Mouse (Mus musculus): ENCODE measurements around the gene Alkbh6. TPM values are rescaled to one million over a fixed set of nuclear protein-coding genes. Genes with fewer than 3 reads are reported as not detected.

Alkbh6 gene
- polyA plus RNA-seq, 1 experiment from 2014 or later, result 135 TPM

DNA sequence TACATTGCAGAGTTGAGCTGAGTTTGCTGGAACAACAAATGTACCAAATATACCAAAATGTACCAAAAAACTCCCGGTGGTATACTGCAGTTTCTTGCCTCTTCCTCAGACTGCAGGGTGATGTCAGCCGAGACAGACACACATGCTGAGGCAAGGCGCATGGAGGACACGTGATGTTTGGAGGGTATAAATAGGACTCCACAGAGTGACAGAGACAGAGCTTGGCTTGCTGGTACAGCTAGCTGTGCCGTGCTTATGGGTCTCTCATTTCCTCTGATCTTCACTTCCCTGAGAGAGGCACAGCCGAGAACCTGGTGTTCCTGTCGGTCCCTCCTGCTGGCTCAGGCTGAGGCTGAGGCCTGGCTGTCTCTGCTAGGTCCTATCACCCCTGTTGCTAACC is 25.8 kb upstream of the Alkbh6 start:
- no peak overlapping the region for H3K4me3 ChIP-seq
- H3K4me2 ChIP-seq, result no peak overlapping the region
- 78% methylated on average over 7 of the region's 7 CpGs for WGBS
- peaks cover 13% of the 10 kb centered on the region for H3K4me1 ChIP-seq
- H3K9me3 ChIP-seq, result no peaks in the 10 kb centered on the region
- H3K27ac ChIP-seq, result no peak overlapping the region
- no peaks in the 10 kb centered on the region for H3K36me3 ChIP-seq (replicated peaks)
- H3K9ac ChIP-seq, result no peak overlapping the region
- ATAC-seq (replicated peaks), result no peak
- no peaks in the 10 kb centered on the region for H3K27me3 ChIP-seq (replicated peaks)

- H3K36me3 ChIP-seq (replicated peaks), result no peaks in the 10 kb centered on the region
- no peak overlapping the region for H3K4me3 ChIP-seq
- ATAC-seq (replicated peaks), result no peak
- no peak overlapping the region for H3K9ac ChIP-seq
- H3K9me3 ChIP-seq, result no peaks in the 10 kb centered on the region
- 60% methylated on average over 8 of the region's 8 CpGs for WGBS
- no peak overlapping the region for H3K27ac ChIP-seq
- no peaks in the 10 kb centered on the region for H3K27me3 ChIP-seq (replicated peaks)
- H3K4me2 ChIP-seq, result no peak overlapping the region
- peaks cover 6% of the 10 kb centered on the region; the same call in 1 of the 2 replicates for H3K4me1 ChIP-seq
Observed at GRCm38 (mm10) chr7:30286701-30287410, 21.7 kb upstream of the Alkbh6 start.

DNA sequence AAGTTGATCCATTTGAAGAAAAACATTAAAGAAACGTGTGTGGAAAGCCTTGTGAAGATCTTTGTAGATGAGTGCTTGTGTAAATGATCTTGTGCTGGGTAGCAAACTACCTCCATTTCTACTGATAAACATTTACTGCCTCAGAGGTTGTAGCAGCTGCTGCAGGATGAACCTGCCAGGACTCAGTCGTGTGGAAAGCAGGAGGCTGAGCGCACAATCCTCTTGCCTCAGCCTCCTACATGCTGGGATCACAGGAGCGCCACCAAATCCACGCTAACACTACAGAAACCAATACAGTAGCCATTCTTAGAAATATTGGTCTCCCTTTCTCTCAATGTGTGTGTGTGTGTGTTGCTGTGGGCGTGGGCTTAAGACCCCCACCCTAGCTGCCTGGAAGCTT is 20.5 kb upstream of the Alkbh6 start:
- WGBS, result 62% methylated on average over 6 of the region's 6 CpGs
- no peak overlapping the region for H3K27ac ChIP-seq
- H3K4me2 ChIP-seq, result no peak overlapping the region
- H3K36me3 ChIP-seq (replicated peaks), result no peaks in the 10 kb centered on the region
- no peaks in the 10 kb centered on the region for H3K9me3 ChIP-seq
- H3K9ac ChIP-seq, result no peak overlapping the region
- H3K27me3 ChIP-seq (replicated peaks), result no peaks in the 10 kb centered on the region
- peaks cover 16% of the 10 kb centered on the region for H3K4me1 ChIP-seq
- no peak for ATAC-seq (replicated peaks)
- H3K4me3 ChIP-seq, result no peak overlapping the region

DNA sequence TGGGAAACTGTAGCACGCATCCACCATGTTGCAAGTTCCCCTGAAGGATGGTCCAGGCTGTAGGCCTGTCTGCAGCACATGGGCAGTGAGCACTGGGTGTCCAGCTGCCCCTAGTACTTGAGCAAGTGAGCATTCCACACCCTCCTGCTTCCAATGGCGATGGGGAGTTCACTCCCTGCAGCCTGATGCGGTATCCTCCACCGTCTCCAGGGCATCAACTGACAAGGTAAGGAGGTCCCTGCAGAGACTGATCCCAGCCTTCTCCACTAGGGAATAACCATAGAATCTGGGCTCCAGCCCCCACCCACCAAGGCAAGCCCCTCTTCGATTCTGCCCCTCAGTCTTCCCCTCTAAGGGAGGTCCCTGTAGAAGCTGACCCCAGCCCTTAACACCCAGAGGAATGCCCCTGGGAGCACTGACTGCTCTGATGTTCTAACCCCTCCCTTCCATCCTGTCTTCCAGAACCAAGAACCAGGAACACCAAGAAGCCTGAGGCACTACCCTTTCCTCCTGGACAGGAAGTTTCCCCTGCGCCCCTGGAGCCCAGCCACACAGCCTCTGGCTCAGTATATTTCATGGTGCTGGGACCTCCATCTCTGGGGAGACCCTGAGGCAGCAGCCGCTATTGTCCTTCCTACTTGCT is 19.3 kb upstream of the Alkbh6 start:
- Histone ChIP-seq H3K27ac (no peak overlapping the region), H3K9me3 (no peaks in the 10 kb centered on the region), H3K36me3 (replicated peaks) (no peaks in the 10 kb centered on the region), H3K27me3 (replicated peaks) (no peaks in the 10 kb centered on the region), H3K4me3 (no peak overlapping the region), H3K4me1 (peaks cover 26% of the 10 kb centered on the region), H3K9ac (no peak overlapping the region), H3K4me2 (no peak overlapping the region)
- 71% methylated on average over 7 of the region's 7 CpGs for WGBS
- no peak for ATAC-seq (replicated peaks)

GRCm38 (mm10) chr7:30289714-30290399 is 18.7 kb upstream of the Alkbh6 start:
- no peak for ATAC-seq (replicated peaks)
- H3K9ac ChIP-seq, result no peak overlapping the region

GRCm38 (mm10) chr7:30291215-30292131 is 17.0 kb upstream of the Alkbh6 start, which contains the start of gene Clip3:
TSS of gene Clip3 (plus strand) at chr7:30291728.
- peak within 1 kb of the TSS; percentile 97 for H3K9ac ChIP-seq
- peaks cover 38% of the 10 kb centered on the region for H3K4me1 ChIP-seq
- H3K4me3 ChIP-seq, result peak within 1 kb of the TSS; percentile 74
- no peaks in the 10 kb centered on the region for H3K9me3 ChIP-seq
- no peaks in the 10 kb centered on the region for H3K27me3 ChIP-seq (replicated peaks)
- ATAC-seq (replicated peaks), result peak; percentile 77
- H3K4me2 ChIP-seq, result peak within 1 kb of the TSS; percentile 81
- 6% methylated on average over 35 of the region's 35 CpGs for WGBS
- peak within 1 kb of the TSS; percentile 85 for H3K27ac ChIP-seq
- peaks cover 10% of the 10 kb centered on the region for H3K36me3 ChIP-seq (replicated peaks)

More at GRCm38 (mm10) chr7:30289714-30290399, 18.7 kb upstream of the Alkbh6 start:
- H3K4me1 ChIP-seq, result peaks cover 32% of the 10 kb centered on the region
- H3K9me3 ChIP-seq, result no peaks in the 10 kb centered on the region
- no peaks in the 10 kb centered on the region for H3K27me3 ChIP-seq (replicated peaks)
- no peak overlapping the region for H3K4me2 ChIP-seq
- H3K36me3 ChIP-seq (replicated peaks), result peaks cover under 1% of the 10 kb centered on the region; the same call in 1 of the 2 replicates
- 49% methylated on average over 10 of the region's 10 CpGs for WGBS
- no peak overlapping the region for H3K27ac ChIP-seq
- H3K4me3 ChIP-seq, result no peak overlapping the region

DNA sequence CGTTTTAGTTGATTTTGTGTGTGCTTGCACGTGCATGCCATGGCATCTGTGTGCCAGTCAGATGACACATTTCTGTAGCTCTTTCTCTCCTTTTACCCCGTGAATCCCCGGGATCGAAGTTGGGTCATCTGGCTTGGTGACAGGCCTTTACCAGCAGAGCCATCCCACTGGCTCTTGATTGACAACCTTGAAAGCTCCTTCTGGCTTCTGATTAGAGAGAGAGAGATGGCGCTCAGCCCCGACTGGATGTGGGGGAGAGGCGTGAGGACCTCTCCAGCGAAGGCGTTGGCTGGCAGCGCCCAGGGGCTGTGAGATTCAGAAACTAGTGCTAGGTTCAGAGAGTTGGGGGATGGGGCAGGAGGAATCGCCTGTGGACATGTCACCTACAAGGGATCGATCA is 14.7 kb upstream of the Alkbh6 start:
- H3K9me3 ChIP-seq, result no peaks in the 10 kb centered on the region
- H3K27me3 ChIP-seq (replicated peaks), result no peaks in the 10 kb centered on the region
- H3K4me3 ChIP-seq, result no peak overlapping the region
- peaks cover 38% of the 10 kb centered on the region for H3K4me1 ChIP-seq
- no peak for ATAC-seq (replicated peaks)
- no peak overlapping the region for H3K27ac ChIP-seq
- H3K4me2 ChIP-seq, result 0 out of 2 replicates have a peak overlapping the region, but pooled peaks have one; percentile 8
- H3K9ac ChIP-seq, result 0 out of 2 replicates have a peak overlapping the region, but pooled peaks have one; percentile 1
- H3K36me3 ChIP-seq (replicated peaks), result peaks cover 31% of the 10 kb centered on the region
- 72% methylated on average over 13 of the region's 13 CpGs for WGBS

- WGBS, result 92% methylated on average over 5 of the region's 5 CpGs
- no peak for ATAC-seq (replicated peaks)
- H3K27ac ChIP-seq, result no peak overlapping the region
Observed at GRCm38 (mm10) chr7:30294296-30294695, 14.2 kb upstream of the Alkbh6 start.

GRCm38 (mm10) chr7:30295103-30295502 is 13.4 kb upstream of the Alkbh6 start:
- peaks cover 38% of the 10 kb centered on the region for H3K4me1 ChIP-seq
- no peak for ATAC-seq (replicated peaks)
- WGBS, result 72% methylated on average over 10 of the region's 10 CpGs
- peaks cover 40% of the 10 kb centered on the region for H3K36me3 ChIP-seq (replicated peaks)
- H3K4me3 ChIP-seq, result no peak overlapping the region
- no peaks in the 10 kb centered on the region for H3K27me3 ChIP-seq (replicated peaks)
- no peak overlapping the region for H3K9ac ChIP-seq
- no peaks in the 10 kb centered on the region for H3K9me3 ChIP-seq
- H3K27ac ChIP-seq, result no peak overlapping the region
- no peak overlapping the region for H3K4me2 ChIP-seq

More at GRCm38 (mm10) chr7:30294296-30294695, 14.2 kb upstream of the Alkbh6 start:
- peaks cover 38% of the 10 kb centered on the region for H3K4me1 ChIP-seq
- H3K4me2 ChIP-seq, result no peak overlapping the region
- H3K9ac ChIP-seq, result no peak overlapping the region
- no peaks in the 10 kb centered on the region for H3K27me3 ChIP-seq (replicated peaks)
- H3K36me3 ChIP-seq (replicated peaks), result peaks cover 36% of the 10 kb centered on the region
- no peaks in the 10 kb centered on the region for H3K9me3 ChIP-seq
- no peak overlapping the region for H3K4me3 ChIP-seq

GRCm38 (mm10) chr7:30296816-30297215 is 11.7 kb upstream of the Alkbh6 start:
- H3K9me3 ChIP-seq, result no peaks in the 10 kb centered on the region
- WGBS, result 92% methylated on average over 15 of the region's 15 CpGs
- no peak overlapping the region for H3K4me2 ChIP-seq
- peaks cover 53% of the 10 kb centered on the region for H3K36me3 ChIP-seq (replicated peaks)
- peaks cover 32% of the 10 kb centered on the region for H3K4me1 ChIP-seq
- H3K27me3 ChIP-seq (replicated peaks), result no peaks in the 10 kb centered on the region
- H3K9ac ChIP-seq, result no peak overlapping the region
- no peak for ATAC-seq (replicated peaks)
- no peak overlapping the region for H3K27ac ChIP-seq
- no peak overlapping the region for H3K4me3 ChIP-seq

DNA sequence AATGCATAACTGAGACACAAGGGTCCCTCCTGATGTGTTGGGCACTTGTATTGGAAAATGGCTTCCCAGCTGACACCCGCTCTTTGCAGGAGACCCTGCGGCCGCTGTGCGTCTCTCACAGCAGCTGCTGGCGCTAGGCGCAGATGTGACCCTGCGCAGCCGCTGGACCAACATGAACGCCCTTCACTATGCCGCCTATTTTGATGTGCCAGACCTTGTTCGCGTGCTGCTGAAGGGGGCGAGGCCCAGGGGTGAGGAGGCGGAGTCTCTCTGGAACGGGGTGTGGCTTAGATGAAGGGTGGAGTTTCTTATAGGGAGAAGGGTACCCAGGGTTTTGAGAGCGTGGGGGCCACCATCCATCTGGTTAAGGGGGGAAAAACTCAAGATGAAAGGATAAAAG is 11.3 kb upstream of the Alkbh6 start:
- 88% methylated on average over 16 of the region's 16 CpGs for WGBS
- Histone ChIP-seq H3K36me3 (replicated peaks) (peaks cover 58% of the 10 kb centered on the region), H3K4me2 (no peak overlapping the region), H3K9ac (no peak overlapping the region), H3K9me3 (no peaks in the 10 kb centered on the region), H3K27me3 (replicated peaks) (no peaks in the 10 kb centered on the region), H3K4me1 (peaks cover 29% of the 10 kb centered on the region), H3K27ac (no peak overlapping the region), H3K4me3 (no peak overlapping the region)
- ATAC-seq (replicated peaks), result no peak
